Mouse (Mus musculus): ENCODE measurements around the gene Usp10. TPM values are rescaled to one million over a fixed set of nuclear protein-coding genes. Genes with fewer than 3 reads are reported as not detected.

Gene Usp10
- polyA plus RNA-seq, 1 experiment, result 81.9 TPM

DNA sequence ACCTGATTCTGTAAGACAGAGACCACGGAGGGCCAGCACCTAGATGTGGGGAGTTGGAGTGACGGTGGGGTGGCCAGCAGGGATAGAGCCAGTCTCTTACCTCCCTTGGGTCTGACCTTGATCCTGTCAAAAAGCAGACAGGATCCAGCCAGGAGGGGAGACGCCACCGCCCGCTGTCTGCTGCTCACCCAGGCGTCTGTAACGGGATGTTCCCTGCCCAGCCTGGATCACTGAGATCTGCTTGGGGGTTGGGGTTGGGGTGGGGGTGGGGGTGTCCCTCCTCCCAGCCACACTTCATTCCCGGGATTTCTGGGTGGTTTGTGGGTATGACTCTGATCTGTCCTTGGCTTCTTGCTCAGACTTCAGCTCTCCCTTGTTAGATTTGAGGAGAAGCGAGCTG is 92.2 kb downstream of the Usp10 start:
- WGBS, result 90% methylated on average over 9 of the region's 9 CpGs
- DNase-seq (ENCODE audit: low read depth in 1 of 2, low spot score in 2 of 2), result no peak
- H3K27ac ChIP-seq (ENCODE audit: insufficient read depth, low read length), result no peak overlapping the region
- TF ChIP-seq CTCF (IDR thresholded peaks at IDR 0.05; ENCODE audit: extremely low read depth, insufficient read depth, insufficient read length, insufficient replicate concordance), result no peak
- no peaks in the 10 kb centered on the region for H3K27me3 ChIP-seq (ENCODE audit: control insufficient read depth, insufficient read depth, low read length)
- no peaks in the 10 kb centered on the region for H3K36me3 ChIP-seq (ENCODE audit: control insufficient read depth, insufficient read depth, low read length)
- H3K4me3 ChIP-seq (ENCODE audit: extremely low read depth, insufficient read depth, insufficient read length), result no peak overlapping the region
- H3K4me1 ChIP-seq (ENCODE audit: control insufficient read depth, insufficient read depth, insufficient read length), result no peaks in the 10 kb centered on the region

GRCm38 (mm10) chr8:120004154-120004702 is 94.1 kb downstream of the Usp10 start:
- no peak overlapping the region for H3K27ac ChIP-seq (ENCODE audit: insufficient read depth, low read length)
- no peaks in the 10 kb centered on the region for H3K4me1 ChIP-seq (ENCODE audit: control insufficient read depth, insufficient read depth, insufficient read length)
- TF ChIP-seq CTCF (IDR thresholded peaks at IDR 0.05; ENCODE audit: extremely low read depth, insufficient read depth, insufficient read length, insufficient replicate concordance) (no peak), POLR2A (IDR thresholded peaks at IDR 0.05; ENCODE audit: low read depth, low read length) (no peak)
- 82% methylated on average over 14 of the region's 14 CpGs for WGBS
- no peaks in the 10 kb centered on the region for H3K27me3 ChIP-seq (ENCODE audit: control insufficient read depth, insufficient read depth, low read length)
- no peaks in the 10 kb centered on the region for H3K36me3 ChIP-seq (ENCODE audit: control insufficient read depth, insufficient read depth, low read length)
- DNase-seq (ENCODE audit: low read depth in 1 of 2, low spot score in 2 of 2), result no peak
- no peak overlapping the region for H3K4me3 ChIP-seq (ENCODE audit: extremely low read depth, insufficient read depth, insufficient read length)

- TF ChIP-seq CTCF (IDR thresholded peaks at IDR 0.05; ENCODE audit: extremely low read depth, insufficient read depth, insufficient read length, insufficient replicate concordance) (no peak), POLR2A (IDR thresholded peaks at IDR 0.05; ENCODE audit: low read depth, low read length) (no peak)
- 89% methylated on average over 2 of the region's 2 CpGs for WGBS
- DNase-seq (ENCODE audit: low read depth in 1 of 2, low spot score in 2 of 2), result no peak
- Histone ChIP-seq H3K27me3 (ENCODE audit: control insufficient read depth, insufficient read depth, low read length) (no peaks in the 10 kb centered on the region), H3K36me3 (ENCODE audit: control insufficient read depth, insufficient read depth, low read length) (no peaks in the 10 kb centered on the region), H3K4me1 (ENCODE audit: control insufficient read depth, insufficient read depth, insufficient read length) (no peaks in the 10 kb centered on the region), H3K27ac (ENCODE audit: insufficient read depth, low read length) (no peak overlapping the region), H3K4me3 (ENCODE audit: extremely low read depth, insufficient read depth, insufficient read length) (no peak overlapping the region)
These were observed 94.7 kb downstream of the Usp10 start for GRCm38 (mm10) chr8:120004705-120005381.

- H3K27me3 ChIP-seq (ENCODE audit: control insufficient read depth, insufficient read depth, low read length), result no peaks in the 10 kb centered on the region
- H3K27ac ChIP-seq (ENCODE audit: insufficient read depth, low read length), result no peak overlapping the region
- no peaks in the 10 kb centered on the region for H3K4me1 ChIP-seq (ENCODE audit: control insufficient read depth, insufficient read depth, insufficient read length)
- no peaks in the 10 kb centered on the region for H3K36me3 ChIP-seq (ENCODE audit: control insufficient read depth, insufficient read depth, low read length)
- DNase-seq (ENCODE audit: low read depth in 1 of 2, low spot score in 2 of 2), result no peak
- 86% methylated on average over 9 of the region's 9 CpGs for WGBS
- no peak for TF ChIP-seq CTCF (IDR thresholded peaks at IDR 0.05; ENCODE audit: extremely low read depth, insufficient read depth, insufficient read length, insufficient replicate concordance)
- TF ChIP-seq POLR2A (IDR thresholded peaks at IDR 0.05; ENCODE audit: low read depth, low read length), result no peak
- no peak overlapping the region for H3K4me3 ChIP-seq (ENCODE audit: extremely low read depth, insufficient read depth, insufficient read length)
These were observed 96.5 kb downstream of the Usp10 start for GRCm38 (mm10) chr8:120006645-120007160.

Other genes starting within 250 kb of the Usp10 start
- 5.8 and 11.8 TPM in 2 replicates for gene Wfdc1, start 244.0 kb upstream of the Usp10 start, polyA plus RNA-seq (2012; rRNA removed)
- gene Atp2c2, start 210.4 kb upstream of the Usp10 start, polyA plus RNA-seq (2012; rRNA removed), result 0.28 and 0.36 TPM in 2 replicates
- gene Tldc1, start 131.9 kb upstream of the Usp10 start, polyA plus RNA-seq (2012; rRNA removed), result 4.8 and 6.2 TPM in 2 replicates
- gene Cotl1, start 69.8 kb upstream of the Usp10 start, polyA plus RNA-seq (2012; rRNA removed), result 606 and 770 TPM in 2 replicates
- gene Klhl36, start 48.1 kb upstream of the Usp10 start, polyA plus RNA-seq (2012; rRNA removed), result 27.2 and 54.6 TPM in 2 replicates
- gene Gm20388, start 481 bp downstream of the Usp10 start, polyA plus RNA-seq (2012; rRNA removed), result 26.1 and 26.4 TPM in 2 replicates
- gene Crispld2, start 82.1 kb downstream of the Usp10 start, polyA plus RNA-seq (2012; rRNA removed), result 4.1 and 8.9 TPM in 2 replicates
- gene Zdhhc7, start 191.1 kb downstream of the Usp10 start, polyA plus RNA-seq (2012; rRNA removed), result 45.8 and 57.9 TPM in 2 replicates
- gene 6430548M08Rik, start 203.8 kb downstream of the Usp10 start, polyA plus RNA-seq (2012; rRNA removed), result 20.6 and 25.8 TPM in 2 replicates